Mouse (Mus musculus) neural tube, embryonic 11.5 days (tissue): ENCODE results near the gene Ccdc175. TPM values are rescaled to one million over a fixed set of nuclear protein-coding genes. Genes with fewer than 3 reads are reported as not detected.

Experiments
- ATAC-seq: fragments of 200-750 bp; cut with Nextera tagmentation; 2 replicates; pipeline ENCODE4 v1.8.0; 2017; ENCODE audit warnings: moderate number of reproducible peaks, mild to moderate bottlenecking, moderate TSS enrichment, moderate library complexity; ENCODE audit not compliant: insufficient read depth, low FRiP score, low TSS enrichment
- DNase-seq: peaks from one replicate; pipeline ENCODE4 v3.0.0-alpha.2; 2015; ENCODE audit warnings: low spot score
- H3K27ac ChIP-seq: fragments of 300-500 bp; sonication (generic); 2 replicates; pipeline ENCODE4 v1.5.1; 2014; ENCODE audit warnings: low read depth, mild to moderate bottlenecking, low read length
- H3K27me3 ChIP-seq: fragments of 300-500 bp; sonication (generic); 2 replicates; pipeline ENCODE4 v1.6.1; 2014; ENCODE audit warnings: mild to moderate bottlenecking, low read length, mixed read lengths; ENCODE audit not compliant: control insufficient read depth, insufficient read depth
- H3K36me3 ChIP-seq: fragments of 300-500 bp; sonication (generic); 2 replicates; pipeline ENCODE4 v1.6.1; 2014; ENCODE audit warnings: mild to moderate bottlenecking, low read length, moderate library complexity, mixed read lengths; ENCODE audit not compliant: control insufficient read depth, insufficient read depth
- H3K4me1 ChIP-seq: fragments of 300-500 bp; sonication (generic); 2 replicates; pipeline ENCODE4 v1.6.1; 2014; ENCODE audit warnings: low read length, mixed read lengths; ENCODE audit not compliant: control insufficient read depth, insufficient read depth
- H3K4me2 ChIP-seq: fragments of 300-500 bp; sonication (generic); 2 replicates; pipeline ENCODE4 v1.6.1; 2014; ENCODE audit warnings: low read depth, mild to moderate bottlenecking, moderate library complexity
- H3K4me3 ChIP-seq: fragments of 300-500 bp; sonication (generic); 2 replicates; pipeline ENCODE4 v1.5.1; 2014; ENCODE audit warnings: low read depth, low read length
- H3K9ac ChIP-seq: fragments of 300-500 bp; sonication (generic); 2 replicates; pipeline ENCODE4 v1.6.1; 2014; ENCODE audit warnings: mild to moderate bottlenecking, low read length
- H3K9me3 ChIP-seq: fragments of 300-500 bp; sonication (generic); 2 replicates; pipeline ENCODE4 v1.6.1; 2016; ENCODE audit warnings: low read length; ENCODE audit not compliant: control insufficient read depth
- WGBS: fragments of 180-500 bp; shearing (Covaris S2); extraction: QIAGEN DNeasy Blood & Tissue Kit; methylation state at CpG from one replicate; pipeline ENCODE4 v1.1.7; 2014; 5-methylcytosine and 5-hydroxymethylcytosine counted together
- polyA plus RNA-seq: library from polyadenylated mRNA; unstranded; fragments of >200 nt; fragmentation: Nextera tagmentation; extraction: Ambion mirVana; gene quantifications from 2 replicates; pipeline ENCODE4 v1.2.1, GENCODE M21; 2014

Gene Ccdc175
- polyA plus RNA-seq, 1 experiment from 2014 or later, result 0.08 TPM

DNA sequence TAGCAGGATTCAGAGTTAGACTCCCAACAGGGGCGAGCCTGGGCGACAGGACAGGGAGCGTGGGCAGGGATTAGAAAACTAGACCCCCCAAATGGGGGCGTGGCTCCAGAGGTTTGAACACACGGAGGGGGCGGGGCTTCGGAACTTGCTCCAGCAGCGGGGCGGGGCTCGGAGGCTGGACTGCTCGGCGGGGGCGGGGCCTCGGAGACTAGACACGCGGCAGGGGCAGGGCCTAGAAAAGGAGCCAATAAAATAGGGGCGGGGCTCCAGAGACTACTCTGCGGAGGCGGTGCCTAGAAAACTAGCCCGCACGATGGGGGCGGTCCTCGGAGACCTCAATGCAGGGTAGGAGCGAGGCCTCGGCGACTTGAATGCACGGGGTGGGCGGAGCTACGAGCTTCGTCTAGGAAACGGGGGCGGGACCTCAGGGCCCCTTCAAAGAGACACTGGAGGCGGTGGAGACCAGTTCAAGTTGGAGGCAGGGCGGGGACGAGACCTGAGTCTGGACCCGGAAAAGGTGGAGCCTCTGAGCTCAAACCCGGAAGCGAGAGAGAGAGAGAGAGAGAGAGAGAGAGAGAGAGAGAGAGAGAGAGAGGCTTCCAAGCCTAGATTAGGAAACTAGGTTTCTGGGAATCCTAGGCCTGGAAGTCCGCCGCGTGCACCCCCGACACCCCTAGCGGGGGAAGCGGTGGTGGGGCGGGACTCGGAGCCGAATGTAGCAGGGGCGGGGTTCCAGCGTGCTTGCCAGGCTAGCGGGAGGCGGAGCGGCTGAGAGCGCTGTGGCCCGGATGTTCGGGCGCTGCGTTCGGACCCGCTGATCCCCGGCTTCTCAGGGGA, 99.3 kb downstream of the Ccdc175 start, which contains the start of the genes L3hypdh and Jkamp:
TSS of gene L3hypdh (minus strand) at position 111 of the 837 bp plus-strand sequence.
TSS of gene Jkamp (plus strand) at position 261 of the 837 bp plus-strand sequence.
- Histone ChIP-seq H3K4me3 (peak within 1 kb of the TSS; percentile 69), H3K4me2 (peak within 1 kb of the TSS; percentile 79), H3K36me3 (no peaks in the 10 kb centered on the region), H3K27ac (peak within 1 kb of the TSS; percentile 97), H3K27me3 (no peaks in the 10 kb centered on the region), H3K9ac (peak within 1 kb of the TSS; percentile 93), H3K9me3 (no peaks in the 10 kb centered on the region), H3K4me1 (peaks cover 3% of the 10 kb centered on the region; the same call in 1 of the 2 replicates)
- ATAC-seq (peak; percentile 97), DNase-seq (peak; percentile 99)
- 1% methylated on average over 60 of the region's 60 CpGs for WGBS

DNA sequence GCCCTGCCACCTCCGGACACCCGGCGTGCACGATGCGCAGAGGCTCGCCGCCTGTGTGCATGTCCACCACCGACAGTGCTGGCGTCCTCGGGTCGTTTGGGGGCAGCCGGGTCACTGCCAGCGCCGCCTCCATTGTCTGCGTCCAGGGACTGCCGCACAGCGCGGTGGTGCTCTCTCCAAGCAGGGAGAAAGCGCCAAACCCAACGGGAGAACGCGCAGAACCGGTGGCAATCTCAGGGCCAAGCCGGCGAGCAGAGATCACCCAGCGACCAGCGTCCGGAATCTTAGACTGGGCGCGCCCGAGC, 99.9 kb downstream of the Ccdc175 start:
- H3K9me3 ChIP-seq, result no peaks in the 10 kb centered on the region
- no peaks in the 10 kb centered on the region for H3K27me3 ChIP-seq
- H3K36me3 ChIP-seq, result no peaks in the 10 kb centered on the region
- H3K4me2 ChIP-seq, result peak overlapping the region; percentile 79
- peak overlapping the region; percentile 86 for H3K27ac ChIP-seq
- peak overlapping the region; percentile 79 for H3K9ac ChIP-seq
- WGBS, result under 1% methylated on average over 31 of the region's 31 CpGs
- H3K4me3 ChIP-seq, result peak overlapping the region; percentile 69
- peaks cover 3% of the 10 kb centered on the region; the same call in 1 of the 2 replicates for H3K4me1 ChIP-seq
- ATAC-seq (peak; percentile 59), DNase-seq (no peak)

DNA sequence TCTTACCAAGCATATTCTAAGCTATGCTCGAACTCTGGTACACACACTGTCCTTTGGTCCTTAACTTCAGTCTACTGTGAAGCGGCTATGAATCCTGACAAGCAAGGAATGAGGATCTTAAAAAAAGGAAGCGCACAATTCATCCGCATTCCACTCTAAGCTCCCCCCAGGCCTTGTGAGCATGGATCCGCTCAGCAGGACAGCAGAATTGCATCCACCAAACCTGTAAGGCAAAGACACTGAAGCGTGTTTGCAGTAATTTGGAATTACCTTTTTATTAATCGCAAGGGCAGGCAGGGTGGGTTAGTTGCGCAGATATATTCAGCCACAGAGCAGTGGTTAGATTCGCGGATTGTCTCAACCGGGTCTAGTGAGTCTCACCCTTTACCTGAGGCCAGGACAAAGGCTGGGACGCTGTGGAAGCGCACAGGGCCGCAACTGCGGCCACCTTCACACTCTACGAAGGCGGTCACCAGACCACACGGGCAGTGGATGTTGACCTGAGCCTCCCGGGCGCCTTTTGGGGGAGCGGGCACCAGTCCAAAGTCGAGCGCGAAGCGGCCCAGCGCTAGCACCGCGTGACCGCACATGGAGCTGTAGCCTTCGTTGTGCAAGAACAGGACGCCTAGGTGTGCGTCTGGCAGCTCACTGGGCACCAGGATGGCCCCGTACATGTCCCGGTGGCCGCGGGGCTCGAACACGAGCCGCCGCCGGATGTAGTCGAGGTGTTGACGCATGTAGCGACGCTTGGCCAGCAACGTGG, 100.4 kb downstream of the Ccdc175 start:
- Histone ChIP-seq H3K36me3 (no peaks in the 10 kb centered on the region), H3K4me1 (peaks cover 3% of the 10 kb centered on the region; the same call in 1 of the 2 replicates), H3K9me3 (no peaks in the 10 kb centered on the region), H3K9ac (peak overlapping the region; percentile 79), H3K4me3 (peak overlapping the region; percentile 69), H3K27ac (peak overlapping the region; percentile 86), H3K27me3 (no peaks in the 10 kb centered on the region), H3K4me2 (peak overlapping the region; percentile 79)
- WGBS, result 4% methylated on average over 46 of the region's 46 CpGs
- peak; percentile 53 for DNase-seq
- 0 out of 2 replicates have a peak, but pooled peaks have one; percentile 0 for ATAC-seq

GRCm38 (mm10) chr12:72083265-72083664, 101.6 kb downstream of the Ccdc175 start:
- Histone ChIP-seq H3K9me3 (no peaks in the 10 kb centered on the region), H3K4me1 (peaks cover 3% of the 10 kb centered on the region; the same call in 1 of the 2 replicates), H3K4me3 (no peak overlapping the region), H3K27me3 (no peaks in the 10 kb centered on the region), H3K36me3 (no peaks in the 10 kb centered on the region), H3K4me2 (no peak overlapping the region), H3K27ac (no peak overlapping the region), H3K9ac (no peak overlapping the region)
- DNase-seq (no peak), ATAC-seq (no peak)
- WGBS, result 86% methylated on average over 9 of the region's 9 CpGs

DNA sequence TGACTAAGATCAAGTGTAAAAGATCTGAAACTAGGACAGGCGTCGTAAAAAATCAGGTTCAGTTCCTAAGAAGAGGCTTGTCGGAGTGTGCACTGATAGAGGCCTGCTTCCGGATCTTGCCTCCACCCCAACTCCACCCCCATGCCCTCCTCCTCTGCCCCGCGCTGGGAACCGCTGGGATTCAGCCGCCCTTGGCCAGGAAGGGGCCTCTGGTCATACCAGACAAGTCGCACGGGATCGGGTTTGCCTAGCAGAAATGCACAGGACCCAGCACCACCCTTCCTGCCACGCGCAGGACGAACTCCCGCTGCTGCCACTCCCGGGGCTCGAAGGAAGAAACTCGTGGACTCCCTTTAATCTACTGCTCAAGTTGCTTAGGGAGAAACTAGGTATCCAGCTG, 102.5 kb downstream of the Ccdc175 start:
- ATAC-seq, result no peak
- Histone ChIP-seq H3K4me3 (no peak overlapping the region), H3K4me2 (peak overlapping the region; percentile 15; the same call in 1 of the 2 replicates), H3K27ac (no peak overlapping the region), H3K9me3 (no peaks in the 10 kb centered on the region), H3K27me3 (no peaks in the 10 kb centered on the region), H3K4me1 (no peaks in the 10 kb centered on the region; the same call in 1 of the 2 replicates), H3K36me3 (no peaks in the 10 kb centered on the region), H3K9ac (no peak overlapping the region)
- 34% methylated on average over 18 of the region's 18 CpGs for WGBS
- DNase-seq, result no peak

GRCm38 (mm10) chr12:72081961-72082360, 102.9 kb downstream of the Ccdc175 start:
- no peak for ATAC-seq
- Histone ChIP-seq H3K9ac (no peak overlapping the region), H3K27me3 (no peaks in the 10 kb centered on the region), H3K4me2 (no peak overlapping the region), H3K36me3 (no peaks in the 10 kb centered on the region), H3K27ac (no peak overlapping the region), H3K4me3 (no peak overlapping the region), H3K9me3 (no peaks in the 10 kb centered on the region), H3K4me1 (no peaks in the 10 kb centered on the region; the same call in 1 of the 2 replicates)
- 76% methylated on average over 3 of the region's 3 CpGs for WGBS
- DNase-seq, result no peak

DNA sequence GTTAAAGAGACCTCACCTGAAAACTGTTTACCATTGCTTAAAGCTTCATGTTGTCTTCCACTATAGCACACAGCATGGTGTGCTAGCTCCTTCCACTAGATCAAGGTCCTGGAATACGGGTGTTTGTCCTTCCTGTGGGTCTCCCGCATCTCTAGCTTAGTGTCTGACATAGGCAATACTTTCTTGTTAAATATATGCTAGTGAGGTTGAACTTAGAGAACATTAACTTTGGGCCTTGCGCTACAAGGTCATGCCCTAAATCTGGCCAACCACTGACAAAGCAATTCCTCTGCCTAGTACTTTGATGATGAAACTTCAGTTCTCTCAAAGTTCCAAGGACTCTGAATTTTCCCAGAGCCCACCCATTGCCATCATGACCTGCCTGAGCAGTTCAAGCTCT, 106.6 kb downstream of the Ccdc175 start:
- Histone ChIP-seq H3K4me3 (no peak overlapping the region), H3K9me3 (no peaks in the 10 kb centered on the region), H3K36me3 (no peaks in the 10 kb centered on the region), H3K9ac (no peak overlapping the region), H3K4me2 (no peak overlapping the region), H3K27ac (no peak overlapping the region), H3K4me1 (no peaks in the 10 kb centered on the region), H3K27me3 (no peaks in the 10 kb centered on the region)
- ATAC-seq (no peak), DNase-seq (no peak)
- 88% methylated on average over 3 of the region's 3 CpGs for WGBS

- Histone ChIP-seq H3K36me3 (no peaks in the 10 kb centered on the region), H3K27me3 (peaks cover 10% of the 10 kb centered on the region), H3K4me1 (no peaks in the 10 kb centered on the region), H3K4me2 (peak within 1 kb of the TSS; percentile 98), H3K4me3 (peak within 1 kb of the TSS; percentile 69), H3K9ac (peak within 1 kb of the TSS; percentile 59), H3K9me3 (no peaks in the 10 kb centered on the region), H3K27ac (peak within 1 kb of the TSS; percentile 60)
- peak; percentile 86 for ATAC-seq
- DNase-seq, result peak; percentile 93
- under 1% methylated on average over 88 of the region's 94 CpGs for WGBS
Measured at GRCm38 (mm10) chr12:72070327-72071269, 114.2 kb downstream of the Ccdc175 start, which contains the start of gene Gpr135. Gene Gpr135 (minus strand): TSS chr12:72071125.
